Mouse (Mus musculus) forebrain, postnatal 0 days (tissue): Measurements from ENCODE around the gene Endou. TPM values are rescaled to one million over a fixed set of nuclear protein-coding genes. Genes with fewer than 3 reads are reported as not detected.

Source experiments
- ATAC-seq: fragments of 200-750 bp; cut with Nextera tagmentation; 2 replicates; pipeline ENCODE4 v1.8.0; 2017; ENCODE audit warnings: mild to moderate bottlenecking, moderate library complexity
- DNase-seq: peaks from one replicate; pipeline ENCODE4 v3.0.0-alpha.2; 2015
- H3K27ac ChIP-seq: fragments of 300-500 bp; sonication (generic); 2 replicates; pipeline ENCODE4 v1.5.1; 2014; ENCODE audit warnings: low read depth, mild to moderate bottlenecking, antibody characterized with exemption, low read length, moderate library complexity, mixed read lengths
- H3K27me3 ChIP-seq: fragments of 300-500 bp; sonication (generic); 2 replicates; pipeline ENCODE4 v1.6.1; 2014; ENCODE audit warnings: mild to moderate bottlenecking, low read length, mixed read lengths; ENCODE audit not compliant: insufficient read depth
- H3K36me3 ChIP-seq: fragments of 300-500 bp; sonication (generic); 2 replicates; pipeline ENCODE4 v1.6.1; 2014; ENCODE audit warnings: mild to moderate bottlenecking, moderate library complexity; ENCODE audit not compliant: insufficient read depth
- H3K4me1 ChIP-seq: fragments of 300-500 bp; sonication (generic); 2 replicates; pipeline ENCODE4 v1.6.1; 2014; ENCODE audit warnings: antibody characterized with exemption; ENCODE audit not compliant: insufficient read depth
- H3K4me2 ChIP-seq: fragments of 300-500 bp; sonication (generic); 2 replicates; pipeline ENCODE4 v1.6.1; 2014; ENCODE audit warnings: low read depth, mild to moderate bottlenecking, moderate library complexity
- H3K4me3 ChIP-seq: fragments of 300-500 bp; sonication (generic); 2 replicates; pipeline ENCODE4 v1.5.1; 2014; ENCODE audit warnings: low read depth, low read length, mixed read lengths
- H3K9ac ChIP-seq: fragments of 300-500 bp; sonication (generic); 2 replicates; pipeline ENCODE4 v1.6.1; 2014; ENCODE audit warnings: mild to moderate bottlenecking
- H3K9me3 ChIP-seq: fragments of 300-500 bp; sonication (generic); 2 replicates; pipeline ENCODE4 v1.6.1; 2016; ENCODE audit warnings: low read length
- CTCF ChIP-seq: sonication (generic); IDR thresholded peaks from 2 replicates; pipeline ENCODE4 v1.5.1; 2016; ENCODE audit warnings: antibody characterized with exemption, control low read depth, low read depth
- WGBS: fragments of 180-500 bp; shearing (Covaris S2); extraction: QIAGEN DNeasy Blood & Tissue Kit; methylation state at CpG from one replicate; pipeline ENCODE4 v1.1.7; 2014; 5-methylcytosine and 5-hydroxymethylcytosine counted together
- polyA plus RNA-seq: library from polyadenylated mRNA; unstranded; fragments of >200 nt; fragmentation: Nextera tagmentation; extraction: Ambion mirVana; gene quantifications from 2 replicates; pipeline ENCODE4 v1.2.1, GENCODE M21; 2015
- total RNA-seq: library from RNA; depleted of rRNA; stranded (reverse); fragments of >200 nt; gene quantifications from 2 replicates; pipeline ENCODE4 v1.2.3, GENCODE M21; 2014

The Endou gene
- total and polyA plus RNA-seq, 2 experiments from 2014 or later: 0.14 to 0.34 TPM

DNA sequence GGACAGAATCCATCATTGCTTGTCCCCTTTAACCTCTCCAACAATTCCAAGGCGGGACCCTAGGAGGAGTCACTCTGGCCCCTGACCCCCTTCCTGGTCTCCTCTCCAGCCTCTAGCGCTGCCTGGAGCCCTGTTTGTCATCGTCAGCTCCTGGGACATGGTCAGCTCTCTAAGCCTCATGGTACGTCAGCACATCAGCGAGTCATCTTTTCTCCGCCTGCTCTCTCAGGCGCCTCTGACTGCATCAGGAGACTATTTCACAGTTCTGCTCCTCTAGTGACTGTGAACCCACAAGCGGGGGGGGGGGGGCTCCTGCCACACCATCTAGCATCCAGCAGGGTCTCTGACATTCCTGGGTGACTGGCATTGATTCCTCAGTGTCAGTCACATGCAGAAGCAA is 24.2 kb upstream of the Endou start:
- Histone ChIP-seq H3K27me3 (no peaks in the 10 kb centered on the region), H3K36me3 (peaks cover 13% of the 10 kb centered on the region), H3K9me3 (no peaks in the 10 kb centered on the region), H3K4me3 (no peak overlapping the region), H3K27ac (no peak overlapping the region), H3K9ac (no peak overlapping the region), H3K4me2 (no peak overlapping the region), H3K4me1 (no peaks in the 10 kb centered on the region)
- DNase-seq: no peak
- no peak for TF ChIP-seq CTCF
- WGBS: 61% methylated on average over 8 of the region's 8 CpGs
- no peak for ATAC-seq

GRCm38 (mm10) chr15:97754476-97754875 is 23.3 kb upstream of the Endou start:
- DNase-seq (no peak), ATAC-seq (no peak)
- TF ChIP-seq CTCF: no peak
- no peaks in the 10 kb centered on the region for H3K27me3 ChIP-seq
- H3K9me3 ChIP-seq: no peaks in the 10 kb centered on the region
- WGBS: 44% methylated on average over 6 of the region's 6 CpGs
- no peaks in the 10 kb centered on the region for H3K4me1 ChIP-seq
- H3K9ac ChIP-seq: no peak overlapping the region
- no peak overlapping the region for H3K27ac ChIP-seq
- no peak overlapping the region for H3K4me2 ChIP-seq
- peaks cover 9% of the 10 kb centered on the region for H3K36me3 ChIP-seq
- H3K4me3 ChIP-seq: no peak overlapping the region

DNA sequence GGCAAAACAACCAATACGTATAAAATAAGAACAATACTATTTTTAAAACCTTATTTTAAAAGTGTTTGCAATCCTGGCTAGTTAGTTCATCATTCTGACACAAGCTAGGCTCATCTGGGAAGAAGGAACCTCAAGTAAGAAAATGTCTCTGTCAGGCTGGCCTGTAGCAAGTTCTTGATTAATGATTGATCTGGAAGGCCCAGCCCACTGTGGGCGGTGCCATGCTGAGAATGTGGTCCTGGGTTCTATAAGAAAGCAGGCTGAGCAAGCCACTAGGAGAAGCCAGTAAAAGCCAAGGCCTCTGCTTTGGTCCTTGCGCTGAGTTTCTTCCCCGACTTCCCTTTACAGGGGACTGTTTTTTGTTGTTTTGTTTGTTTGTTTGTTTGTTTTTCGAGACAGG is 21.4 kb upstream of the Endou start:
- H3K4me2 ChIP-seq: no peak overlapping the region
- WGBS: 94% methylated on average over 5 of the region's 5 CpGs
- H3K9me3 ChIP-seq: no peaks in the 10 kb centered on the region
- no peak overlapping the region for H3K27ac ChIP-seq
- no peaks in the 10 kb centered on the region for H3K27me3 ChIP-seq
- no peaks in the 10 kb centered on the region for H3K4me1 ChIP-seq
- H3K9ac ChIP-seq: no peak overlapping the region
- no peak overlapping the region for H3K4me3 ChIP-seq
- no peak for TF ChIP-seq CTCF
- peaks cover 5% of the 10 kb centered on the region; the same call in 1 of the 2 replicates for H3K36me3 ChIP-seq
- DNase-seq (no peak), ATAC-seq (no peak)

GRCm38 (mm10) chr15:97751676-97752075 is 20.5 kb upstream of the Endou start:
- H3K4me1 ChIP-seq: no peaks in the 10 kb centered on the region
- H3K27ac ChIP-seq: no peak overlapping the region
- no peak for DNase-seq
- no peak for ATAC-seq
- H3K9ac ChIP-seq: no peak overlapping the region
- peaks cover 10% of the 10 kb centered on the region; the same call in 1 of the 2 replicates for H3K36me3 ChIP-seq
- peak; percentile 39 for TF ChIP-seq CTCF
- H3K4me2 ChIP-seq: no peak overlapping the region
- no peaks in the 10 kb centered on the region for H3K9me3 ChIP-seq
- 82% methylated on average over 2 of the region's 2 CpGs for WGBS
- H3K4me3 ChIP-seq: no peak overlapping the region
- no peaks in the 10 kb centered on the region for H3K27me3 ChIP-seq

DNA sequence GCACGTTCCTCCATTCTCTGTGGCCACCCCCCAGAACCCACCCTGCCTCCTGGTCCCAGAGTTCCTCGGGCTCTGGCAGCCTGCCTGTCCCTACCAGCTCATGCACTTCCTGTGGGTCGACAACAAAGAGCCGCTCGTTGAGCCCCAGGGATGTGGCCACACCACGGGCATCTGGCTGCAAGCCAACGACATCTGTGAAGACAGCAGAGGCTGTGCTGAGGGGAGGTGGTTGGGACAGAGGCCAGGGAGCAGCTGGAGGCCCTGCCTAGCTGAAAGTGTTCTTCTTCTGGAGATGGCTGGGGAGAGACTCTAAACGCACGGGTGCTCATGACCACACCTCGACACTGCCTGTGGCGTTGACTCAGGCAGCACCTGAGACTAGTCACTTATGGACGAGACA is 19.6 kb upstream of the Endou start:
- 18% methylated on average over 12 of the region's 12 CpGs for WGBS
- no peak overlapping the region for H3K9ac ChIP-seq
- no peaks in the 10 kb centered on the region for H3K4me1 ChIP-seq
- no peak for TF ChIP-seq CTCF
- no peak overlapping the region for H3K27ac ChIP-seq
- H3K27me3 ChIP-seq: no peaks in the 10 kb centered on the region
- H3K9me3 ChIP-seq: no peaks in the 10 kb centered on the region
- no peak overlapping the region for H3K4me2 ChIP-seq
- H3K4me3 ChIP-seq: no peak overlapping the region
- DNase-seq (peak; percentile 78), ATAC-seq (peak; percentile 93)
- H3K36me3 ChIP-seq: peaks cover 10% of the 10 kb centered on the region; the same call in 1 of the 2 replicates

DNA sequence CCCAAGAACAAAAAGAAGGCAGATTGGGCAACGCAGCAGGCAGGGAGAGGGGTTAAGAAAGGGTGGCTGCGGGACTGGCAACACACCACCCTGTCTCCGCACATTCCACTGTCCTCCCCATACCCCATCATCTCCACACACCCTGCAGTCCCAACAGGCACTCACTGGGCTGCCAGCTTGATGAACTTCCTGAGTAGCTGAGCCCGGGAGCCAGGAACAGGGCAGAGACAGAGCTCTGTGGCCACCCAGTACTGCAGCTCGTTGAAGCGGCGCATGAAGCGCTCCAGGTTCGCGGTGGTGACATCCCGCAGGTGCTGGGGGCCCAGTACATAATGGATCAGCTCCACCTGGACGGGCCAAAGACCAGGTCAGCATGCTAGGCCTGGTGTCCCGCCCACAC is 18.7 kb upstream of the Endou start:
- H3K4me3 ChIP-seq: no peak overlapping the region
- no peak overlapping the region for H3K9ac ChIP-seq
- peaks cover 10% of the 10 kb centered on the region; the same call in 1 of the 2 replicates for H3K36me3 ChIP-seq
- no peak for ATAC-seq
- H3K27ac ChIP-seq: no peak overlapping the region
- no peaks in the 10 kb centered on the region for H3K9me3 ChIP-seq
- H3K4me1 ChIP-seq: no peaks in the 10 kb centered on the region
- DNase-seq: no peak
- no peak for TF ChIP-seq CTCF
- H3K4me2 ChIP-seq: no peak overlapping the region
- WGBS: 90% methylated on average over 13 of the region's 13 CpGs
- no peaks in the 10 kb centered on the region for H3K27me3 ChIP-seq

DNA sequence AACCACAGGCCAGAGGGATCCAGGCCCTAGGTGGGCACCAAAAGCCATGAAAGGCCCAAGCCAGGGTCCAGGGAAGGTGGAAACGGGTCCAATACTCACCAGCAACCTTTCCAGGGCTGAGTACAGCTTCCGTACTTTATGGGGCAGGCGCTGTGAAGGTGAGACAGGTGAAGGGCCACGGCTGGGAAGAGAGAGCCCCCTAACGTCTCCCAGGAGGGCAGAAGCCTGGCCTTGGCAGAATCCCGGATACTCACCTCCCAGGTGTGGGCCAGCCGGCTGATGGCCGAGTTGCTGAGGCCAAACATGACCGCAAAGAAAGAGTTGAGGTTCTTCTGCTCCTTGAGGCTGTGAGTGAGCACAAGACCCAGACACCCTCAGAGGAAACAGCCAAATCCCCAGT is 18.3 kb upstream of the Endou start:
- 94% methylated on average over 9 of the region's 9 CpGs for WGBS
- no peaks in the 10 kb centered on the region for H3K4me1 ChIP-seq
- no peaks in the 10 kb centered on the region for H3K9me3 ChIP-seq

More for the DNA sequence above, 18.3 kb upstream of the Endou start:
- H3K27me3 ChIP-seq: no peaks in the 10 kb centered on the region
- no peak overlapping the region for H3K4me2 ChIP-seq
- H3K4me3 ChIP-seq: no peak overlapping the region
- peaks cover 10% of the 10 kb centered on the region; the same call in 1 of the 2 replicates for H3K36me3 ChIP-seq
- TF ChIP-seq CTCF: no peak
- no peak overlapping the region for H3K27ac ChIP-seq
- ATAC-seq: no peak
- no peak overlapping the region for H3K9ac ChIP-seq
- no peak for DNase-seq
